Mouse (Mus musculus): ENCODE data around the gene Ptprn2.

Gene Ptprn2

DNA sequence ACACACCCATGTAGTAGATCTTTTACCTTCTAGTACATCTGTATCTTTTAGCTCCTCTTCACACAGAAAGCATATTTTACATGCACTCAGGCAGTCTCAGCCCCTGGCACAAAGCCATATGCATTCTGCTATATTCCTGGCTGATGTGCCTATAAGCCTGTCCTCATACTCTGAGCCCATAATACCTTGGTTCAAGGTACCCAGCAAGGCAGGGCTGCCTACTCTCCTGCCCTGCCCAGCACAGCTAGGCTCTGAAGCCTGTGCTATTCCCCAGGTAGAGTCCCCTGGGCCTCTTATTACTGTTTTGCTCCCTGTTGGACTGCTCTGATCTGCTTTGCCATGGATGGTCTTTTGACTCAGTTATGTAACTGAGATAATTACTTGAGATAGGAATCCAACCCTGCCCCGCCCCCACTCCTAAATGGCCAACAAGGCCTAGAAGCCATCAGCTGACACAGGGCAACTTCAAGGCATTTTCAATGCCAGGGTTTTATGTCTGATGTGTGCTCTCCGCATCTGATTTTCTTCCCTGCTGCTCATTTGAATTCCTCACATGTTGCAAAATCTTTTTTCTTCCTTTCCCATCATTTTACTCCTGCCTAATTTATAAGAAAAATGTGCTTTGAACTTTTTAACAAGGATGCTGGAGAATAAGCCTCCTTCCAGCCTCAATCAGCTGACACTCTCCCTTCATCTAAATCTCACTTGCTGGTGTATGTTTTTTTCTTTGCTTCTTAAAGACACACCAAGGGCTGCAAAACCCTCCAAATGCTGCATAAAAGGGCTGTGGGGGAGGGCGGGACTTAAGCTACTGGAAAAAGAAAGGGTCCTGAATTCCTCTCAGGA lies 598.6 kb downstream of the Ptprn2 start:
- DNase-seq: no peak

GRCm38 (mm10) chr12:117084702-117085409 lies 599.3 kb downstream of the Ptprn2 start:
- no peak for DNase-seq

DNA sequence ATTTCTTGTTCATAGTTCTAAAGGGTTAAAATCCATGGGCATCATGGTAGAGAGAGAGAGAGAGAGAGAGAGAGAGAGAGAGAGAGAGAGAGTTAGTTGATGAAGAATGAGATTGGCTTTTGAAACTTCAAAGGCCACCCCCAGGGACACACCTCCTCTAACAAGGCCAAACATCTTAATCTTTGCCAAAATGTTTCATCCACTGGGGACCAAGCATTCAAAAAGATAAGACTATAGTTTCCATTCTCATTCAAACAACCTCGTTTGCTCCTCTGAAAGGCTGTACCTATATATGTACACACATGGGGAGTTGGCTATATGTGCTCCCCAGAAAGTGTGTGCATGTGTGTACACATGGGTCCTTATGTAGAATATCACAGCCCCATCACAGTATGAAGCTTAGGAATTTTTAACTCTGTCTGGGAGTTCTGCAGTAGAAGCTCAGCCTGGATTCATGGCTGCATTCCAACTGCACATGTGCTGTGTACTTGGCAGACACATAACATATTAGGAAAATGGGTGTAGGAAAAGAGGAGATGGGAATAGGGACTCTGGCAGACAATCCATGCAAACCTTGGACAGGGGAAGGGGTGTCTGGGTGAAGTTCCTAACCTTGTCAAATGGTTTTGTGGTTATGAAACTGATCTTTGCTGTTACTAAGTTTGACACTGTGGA lies 600.3 kb downstream of the Ptprn2 start:
- DNase-seq: peak; percentile 20

DNA sequence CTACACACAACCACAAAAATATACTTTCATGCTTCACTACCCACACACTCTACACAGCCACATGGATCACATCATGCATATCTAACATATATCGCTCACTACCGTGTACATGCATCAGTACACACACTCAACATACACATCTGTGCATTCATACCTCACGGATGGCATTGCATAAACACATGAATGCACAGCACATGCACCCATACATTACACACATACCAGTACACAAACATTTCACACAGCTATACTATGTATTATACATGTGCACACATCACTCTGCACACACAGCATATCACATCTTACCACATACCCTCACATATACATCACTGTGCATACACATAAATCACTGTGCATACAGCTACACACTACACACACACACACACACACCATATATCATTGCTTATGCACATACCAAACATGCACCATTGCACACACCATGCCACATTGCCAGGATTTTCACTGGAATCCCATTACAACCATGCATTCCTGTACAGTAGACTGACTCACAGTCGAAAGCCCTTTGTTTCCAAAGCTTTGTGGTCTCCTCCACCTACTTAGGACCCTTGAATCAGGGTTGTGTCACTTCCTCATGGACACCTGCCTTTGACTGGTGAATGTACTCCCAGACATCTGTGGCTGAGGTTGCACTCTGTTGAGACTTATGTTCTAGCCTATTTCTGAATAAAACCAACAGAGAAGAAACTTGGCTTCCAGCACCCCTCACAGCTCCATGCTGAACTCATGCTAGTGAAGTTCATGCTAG lies 607.0 kb downstream of the Ptprn2 start:
- DNase-seq: no peak

GRCm38 (mm10) chr12:117095941-117096340 lies 610.4 kb downstream of the Ptprn2 start:
- no peak for DNase-seq

DNA sequence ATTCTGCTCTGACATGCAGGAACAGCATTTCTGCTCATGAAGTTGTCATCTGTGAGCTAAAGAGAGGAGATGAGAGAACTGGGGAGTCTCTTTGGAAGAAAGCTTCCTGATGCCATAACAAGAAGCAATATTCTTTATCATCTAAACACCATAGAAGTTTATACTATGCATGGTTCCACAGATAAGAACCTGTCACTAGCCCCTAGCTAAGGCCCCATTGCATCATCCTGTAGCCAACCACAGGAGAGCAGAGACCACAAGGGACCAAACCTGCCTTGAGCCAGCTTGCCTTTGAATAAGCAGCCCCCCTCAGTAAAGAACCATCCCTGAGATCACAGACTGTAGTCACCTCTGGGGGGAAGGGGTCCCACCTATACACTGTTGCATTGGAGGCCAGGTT lies 612.8 kb downstream of the Ptprn2 start:
- no peak for DNase-seq

DNA sequence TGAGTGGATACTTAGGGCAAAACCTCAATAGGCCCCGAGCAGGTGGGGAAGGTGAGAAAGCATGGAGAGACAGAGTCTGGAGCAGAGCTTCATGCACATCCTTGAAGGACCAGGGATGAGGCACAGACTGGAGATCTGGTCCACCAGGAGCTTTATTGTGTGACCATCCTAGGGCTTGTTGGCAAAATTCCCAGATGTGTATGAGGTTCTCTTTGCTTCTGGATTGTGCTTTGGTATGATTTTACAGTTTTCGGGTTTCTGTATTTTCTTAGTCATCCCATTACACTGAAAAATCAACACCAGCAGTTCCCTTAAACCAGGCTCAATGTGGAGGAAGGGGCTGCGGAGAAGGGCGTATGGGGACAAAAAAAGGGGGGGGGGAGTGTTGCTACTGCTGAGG lies 621.2 kb downstream of the Ptprn2 start:
- no peak for DNase-seq

DNA sequence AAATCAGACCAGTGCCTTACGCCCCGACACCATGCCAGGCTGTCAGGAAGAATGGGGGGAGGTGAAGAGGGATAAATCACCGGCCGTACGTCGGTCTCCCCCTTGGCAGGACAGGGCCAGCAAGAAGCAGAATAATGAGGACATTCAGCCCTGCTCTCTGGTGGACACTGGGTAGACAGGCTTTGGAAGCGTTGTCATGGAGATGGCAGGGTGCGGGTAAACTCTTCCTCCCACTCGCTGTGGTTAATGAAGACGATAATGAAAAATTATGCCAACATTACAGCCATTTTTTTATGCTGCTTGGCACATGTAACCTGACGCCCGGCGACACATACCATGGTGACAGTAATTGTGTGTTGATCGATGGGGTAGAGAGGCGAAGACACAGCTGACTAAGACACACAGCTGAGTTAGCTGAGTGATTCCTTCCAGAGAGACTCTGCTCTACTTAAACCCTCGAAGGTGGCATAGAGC lies 621.7 kb downstream of the Ptprn2 start:
- DNase-seq: peak; percentile 12

DNA sequence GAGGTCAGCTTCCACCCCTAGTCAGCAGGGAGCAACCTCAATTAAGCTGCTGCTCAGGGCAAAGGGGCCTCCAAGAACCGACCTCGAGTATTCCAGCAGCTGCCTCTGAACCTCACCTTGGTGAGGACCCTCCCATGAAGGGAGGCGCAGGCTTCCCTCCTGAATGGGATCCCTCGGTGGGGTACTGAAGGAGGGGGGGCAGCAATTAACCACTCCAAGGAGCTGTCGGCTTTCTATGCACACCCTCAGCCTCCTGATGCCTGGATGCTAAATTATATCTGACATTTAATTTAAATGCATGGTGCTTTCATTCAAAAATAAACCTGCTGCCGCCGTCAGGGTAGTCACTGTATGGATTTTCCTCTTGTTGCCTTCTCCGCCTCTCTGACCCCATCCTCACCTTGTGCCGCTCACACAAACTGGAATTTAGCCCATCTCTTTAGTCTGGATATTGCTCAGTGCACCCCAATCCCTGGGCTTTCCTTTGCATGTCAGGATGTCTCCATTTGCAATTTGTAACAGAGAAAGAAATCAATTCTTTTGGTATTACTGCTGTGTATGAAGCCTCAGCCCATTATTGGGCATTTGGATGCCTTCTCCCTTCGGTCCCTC lies 629.8 kb downstream of the Ptprn2 start:
- no peak for DNase-seq

GRCm38 (mm10) chr12:117127078-117127477 lies 641.6 kb downstream of the Ptprn2 start:
- no peak for DNase-seq

- no peak for DNase-seq
These were observed 642.0 kb downstream of the Ptprn2 start for GRCm38 (mm10) chr12:117127485-117127884.

- no peak for DNase-seq
These were observed 646.6 kb downstream of the Ptprn2 start for GRCm38 (mm10) chr12:117132095-117132494.

DNA sequence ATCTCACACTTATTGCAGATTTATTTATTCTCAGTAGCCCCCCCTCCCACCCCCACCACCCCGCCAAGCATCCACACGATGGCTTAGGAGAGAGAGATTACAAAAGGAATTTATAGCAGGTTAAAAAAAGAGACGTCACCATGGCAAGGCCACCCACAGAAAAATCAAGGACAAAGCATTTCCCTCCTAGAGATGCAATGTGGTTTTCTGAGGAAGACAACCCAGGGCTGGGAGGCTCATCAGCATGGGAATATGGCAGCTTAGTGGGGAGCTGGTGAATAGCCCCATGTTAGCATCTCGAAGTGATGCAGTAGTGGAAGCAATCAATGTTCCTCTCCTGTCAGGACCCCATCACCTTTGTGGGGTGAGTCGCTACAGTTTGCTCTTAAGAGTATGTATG lies 649.7 kb downstream of the Ptprn2 start:
- DNase-seq: no peak

GRCm38 (mm10) chr12:117136472-117137010 lies 651.0 kb downstream of the Ptprn2 start:
- DNase-seq: peak; percentile 22

GRCm38 (mm10) chr12:117140901-117141300 lies 655.4 kb downstream of the Ptprn2 start:
- peak; percentile 49 for DNase-seq

DNA sequence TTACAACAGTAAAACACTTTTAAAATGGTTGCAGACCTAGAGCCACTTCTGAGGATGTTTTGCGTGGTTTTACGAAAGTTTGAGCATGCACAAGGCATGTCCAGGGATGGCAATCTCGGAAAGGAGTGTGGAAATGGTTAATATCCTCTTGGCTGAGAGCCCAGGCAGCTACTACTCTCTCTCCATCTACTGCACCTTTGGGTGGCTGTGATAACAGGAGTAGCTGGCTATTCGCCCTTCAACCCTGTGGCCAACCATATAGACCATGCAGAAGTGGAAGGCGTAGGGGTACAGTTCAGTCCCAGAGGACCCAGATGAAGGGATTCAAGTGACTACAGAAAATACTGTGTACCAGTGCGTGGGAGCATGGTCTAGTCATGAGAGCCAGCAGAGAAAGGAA lies 655.9 kb downstream of the Ptprn2 start:
- DNase-seq: no peak

DNA sequence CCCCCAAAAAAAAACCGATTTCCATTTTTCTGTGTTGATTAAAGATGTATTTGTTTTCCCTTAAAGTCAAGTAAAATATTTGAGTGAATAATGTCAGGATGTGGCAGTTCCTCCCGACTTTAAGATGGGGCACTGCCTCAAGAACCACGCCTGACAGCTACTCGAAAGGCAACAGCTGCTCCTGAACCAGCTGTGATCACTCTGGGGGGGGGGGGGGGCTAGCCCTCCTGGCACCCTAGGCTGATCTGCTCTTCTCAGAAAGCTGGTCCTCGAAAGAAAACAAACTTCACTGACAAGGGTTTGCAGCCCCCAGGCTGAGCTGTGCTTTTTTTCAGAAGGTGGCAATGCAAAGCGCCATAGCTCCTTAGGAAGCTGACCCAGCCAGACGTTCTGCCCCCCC lies 663.7 kb downstream of the Ptprn2 start:
- no peak for DNase-seq

DNA sequence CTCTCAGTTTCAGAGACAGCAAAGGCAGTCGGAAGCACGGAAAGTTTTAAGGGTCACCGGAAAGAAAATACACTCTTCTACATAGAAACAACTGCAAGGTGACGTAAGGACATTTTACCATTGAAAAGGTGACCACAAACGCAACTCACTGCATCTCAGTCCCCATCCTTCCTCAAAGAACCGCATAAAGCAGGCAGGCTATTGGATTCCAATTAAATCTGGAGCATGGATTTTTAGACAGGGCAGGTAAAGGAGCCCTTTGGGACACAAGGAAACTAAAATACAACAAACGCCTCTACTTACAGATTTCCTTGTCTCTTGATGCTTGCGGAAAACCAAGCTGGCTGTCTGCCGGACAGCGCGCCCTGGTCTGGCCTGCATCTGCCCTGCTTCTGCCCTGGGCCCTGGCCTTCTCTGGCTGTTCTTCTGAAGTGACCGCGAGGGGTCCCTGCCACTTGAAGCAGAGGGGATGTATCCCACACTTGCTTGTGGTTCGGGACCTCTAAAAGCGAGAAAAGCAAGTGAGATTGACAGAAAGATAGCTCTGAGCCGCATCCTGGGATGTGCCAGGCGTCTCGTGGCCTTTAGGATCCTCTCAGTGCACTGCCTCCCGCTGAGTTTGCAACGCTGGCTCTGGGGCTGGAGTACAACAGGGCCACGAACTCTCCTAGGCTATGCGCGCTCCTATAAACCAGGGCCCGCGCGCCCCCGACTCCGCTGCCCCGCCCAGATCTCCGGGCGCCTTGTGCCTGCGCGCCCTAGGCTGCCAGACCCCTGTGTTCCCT lies 665.3 kb downstream of the Ptprn2 start:
- DNase-seq: no peak

GRCm38 (mm10) chr12:117151611-117152010 lies 666.1 kb downstream of the Ptprn2 start:
- no peak for DNase-seq

DNA sequence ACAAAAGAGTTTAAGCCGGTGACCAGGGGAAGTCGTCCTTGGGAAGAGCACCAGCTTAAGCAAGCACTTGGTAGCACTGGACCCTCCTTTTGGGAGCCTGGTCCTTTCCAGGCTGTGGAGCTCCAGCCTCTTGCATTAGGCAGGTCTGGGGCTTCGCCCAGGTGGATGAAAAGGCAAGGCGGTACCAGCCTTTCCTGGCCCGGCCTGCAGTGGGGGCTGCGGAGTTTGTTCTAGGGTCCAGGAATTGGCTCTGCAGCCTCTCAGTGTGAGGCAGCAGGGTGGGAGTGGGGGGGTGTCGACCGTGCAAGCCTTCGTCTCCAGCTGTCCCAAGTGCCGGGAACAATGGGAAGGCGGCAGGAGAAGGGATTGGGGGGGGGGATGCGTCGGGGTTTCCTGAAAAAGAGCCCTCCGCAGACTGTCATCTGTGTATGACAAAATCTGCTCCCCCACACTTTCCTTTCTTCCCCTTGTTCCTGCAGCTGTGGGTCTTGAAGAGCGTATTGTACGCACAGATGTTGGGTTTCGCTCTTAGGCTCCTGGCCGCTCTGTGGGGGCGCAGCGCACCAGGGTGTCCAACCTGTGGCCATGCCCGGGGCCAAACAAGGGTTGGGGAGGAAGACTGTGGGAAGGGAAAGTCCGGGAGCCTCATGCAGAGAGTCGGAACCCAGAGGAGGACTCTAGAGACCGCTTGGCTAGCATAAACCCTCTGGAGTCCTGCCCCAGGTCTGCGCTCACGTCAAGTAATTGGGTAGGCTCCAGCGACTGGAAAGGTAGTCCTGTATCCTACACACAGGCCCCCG lies 667.0 kb downstream of the Ptprn2 start:
- no peak for DNase-seq

- DNase-seq: no peak
These were observed 667.6 kb downstream of the Ptprn2 start for GRCm38 (mm10) chr12:117153166-117153480.
